Comparison of ENCODE assay signal across 10 mouse cellular contexts in the genomic region with DNA sequence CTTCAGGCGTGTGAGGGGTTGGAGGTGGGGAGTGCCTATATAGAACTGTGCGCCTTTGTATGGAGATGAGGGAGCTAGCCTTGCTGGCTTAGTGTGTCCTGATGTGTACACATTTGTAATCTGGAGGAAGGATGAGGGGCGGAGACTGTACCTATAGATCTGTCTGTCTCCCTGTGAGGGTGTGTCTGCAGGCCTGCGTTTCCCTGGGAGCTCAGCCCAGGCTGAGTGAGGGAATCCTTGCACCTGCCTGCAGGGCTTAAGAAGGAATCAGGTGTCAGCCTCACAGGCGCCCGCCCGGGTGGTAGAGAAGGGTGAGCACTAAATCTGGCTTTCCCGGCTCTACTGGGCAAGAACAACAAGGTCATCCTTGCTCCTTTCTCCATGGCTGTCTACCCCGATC. TPM values are rescaled to one million over a fixed set of nuclear protein-coding genes. Genes with fewer than 3 reads are reported as not detected.
A peak's percentile ranks its signal among the peaks of the same experiment; 100 is the strongest.
DNase-seq lines count a peak whose midpoint lies in the region; ATAC-seq and TF ChIP-seq lines count a peak whose summit lies in the region.
"Had no signal": no experiment of that assay in that cellular context is flagged by ENCODE, and none has a peak within 500 bp of the region (broad histone marks: within the 10 kb centered on the region; RNA-seq: fewer than 3 reads in every experiment).

No protein-coding gene starts in this region.

- DNase-seq in heart, adult 2 months = no peak
- DNase-seq in heart, adult 8-10 months (ENCODE audit: low spot score) = no peak
- DNase-seq in lung, postnatal 14 days = no peak
- DNase-seq in intestine, embryonic 14.5 days (ENCODE audit: low spot score) = no peak
- peak; percentile 57 for DNase-seq in yolk sac, embryonic 10.5 days (ENCODE audit: low spot score)
- no peak for DNase-seq in cerebellum, postnatal 14 days
- no peak for DNase-seq in kidney, postnatal 25 days
- DNase-seq: B cell, adult 2 months; cerebellum, adult 11 months had no signal

- 72% methylated on average over 9 of the region's 9 CpGs for WGBS in heart, adult 2 months
- WGBS in lung, embryonic 15.5 days = 49% methylated on average over 9 of the region's 9 CpGs
- WGBS in intestine, embryonic 14.5 days = 44% methylated on average over 9 of the region's 9 CpGs

- H3K27me3 ChIP-seq in heart, adult 2 months (ENCODE audit: control insufficient read depth, insufficient read depth, low read length) = no peaks in the 10 kb centered on the region
- no peaks in the 10 kb centered on the region for H3K27me3 ChIP-seq in lung, embryonic 15.5 days
- H3K27me3 ChIP-seq in intestine, embryonic 14.5 days (replicated peaks; ENCODE audit: control insufficient read depth, insufficient read depth, low read length) = no peaks in the 10 kb centered on the region

- TF ChIP-seq CTCF in heart, adult 2 months (IDR thresholded peaks at IDR 0.05) = no peak

- no peak overlapping the region for H3K4me2 ChIP-seq in lung, embryonic 15.5 days
- H3K4me2 ChIP-seq in intestine, embryonic 14.5 days (ENCODE audit: low read length) = no peak overlapping the region

- peak overlapping the region; percentile 31 for H3K4me3 ChIP-seq in heart, adult 2 months
- H3K4me3 ChIP-seq in lung, embryonic 15.5 days = no peak overlapping the region
- H3K4me3 ChIP-seq in intestine, embryonic 14.5 days (ENCODE audit: low read depth, low read length) = no peak overlapping the region

- peaks cover 13% of the 10 kb centered on the region for H3K4me1 ChIP-seq in heart, adult 2 months (ENCODE audit: control insufficient read depth, insufficient read depth, low read length)
- H3K4me1 ChIP-seq in lung, embryonic 15.5 days = peaks cover 31% of the 10 kb centered on the region
- peaks cover 7% of the 10 kb centered on the region for H3K4me1 ChIP-seq in intestine, embryonic 14.5 days (replicated peaks; ENCODE audit: control insufficient read depth, insufficient read depth, low read length)

- no peak for TF ChIP-seq EP300 in heart, adult 2 months (IDR thresholded peaks at IDR 0.05; ENCODE audit: insufficient read depth, low read depth, low read length)

- intact Hi-C loops in heart, adult 2 months (cut with DNase I) = loop anchor here (5.0 kb wide), 1 partner anchor 68 kb away; no protein-coding TSS in a partner anchor

- ATAC-seq in lung, embryonic 15.5 days (ENCODE audit: borderline replicate concordance, extremely low read depth, low FRiP score, low TSS enrichment) = no peak
- peak; percentile 57 for ATAC-seq in intestine, embryonic 14.5 days (replicated peaks; ENCODE audit: low FRiP score, low TSS enrichment, low read depth)

- H3K79me2 ChIP-seq in heart, adult 2 months (replicated peaks; ENCODE audit: control insufficient read depth, insufficient read depth, low read length) = no peaks in the 10 kb centered on the region

- peak overlapping the region; percentile 55 for H3K9ac ChIP-seq in heart, adult 2 months (ENCODE audit: low read depth, low read length)
- no peak overlapping the region; the same call in 1 of the 2 replicates for H3K9ac ChIP-seq in lung, embryonic 15.5 days
- no peak overlapping the region for H3K9ac ChIP-seq in intestine, embryonic 14.5 days (ENCODE audit: low read length)

- no peak for TF ChIP-seq POLR2A in heart, adult 2 months (IDR thresholded peaks at IDR 0.05; ENCODE audit: insufficient read depth, low read depth, low read length)

- H3K27ac ChIP-seq in heart, adult 2 months = peak overlapping the region; percentile 85
- peak overlapping the region; percentile 79 for H3K27ac ChIP-seq in lung, embryonic 15.5 days
- peak overlapping the region; percentile 70 for H3K27ac ChIP-seq in intestine, embryonic 14.5 days (ENCODE audit: low read depth)

- no peaks in the 10 kb centered on the region for H3K9me3 ChIP-seq in lung, embryonic 15.5 days
- no peaks in the 10 kb centered on the region for H3K9me3 ChIP-seq in intestine, embryonic 14.5 days (ENCODE audit: control insufficient read depth, low read length)

- H3K36me3 ChIP-seq in heart, adult 2 months (ENCODE audit: control insufficient read depth, insufficient read depth, low read length) = no peaks in the 10 kb centered on the region
- H3K36me3 ChIP-seq in lung, embryonic 15.5 days = no peaks in the 10 kb centered on the region
- H3K36me3 ChIP-seq in intestine, embryonic 14.5 days (ENCODE audit: control insufficient read depth, insufficient read depth, low read length) = peaks cover 11% of the 10 kb centered on the region

RNA-seq across cellular contexts. Expression of a gene that starts 0.8 kb away (rescaled TPM):
- total RNA-seq in heart, adult 2 months (2021) = 10 to 100 TPM; 14.4 to 15.9 TPM
- polyA plus RNA-seq in heart, adult 2 months (2012; rRNA removed) = 13.6 and 17.7 TPM in 2 replicates
- 10 to 100 TPM; 10.3 to 13.7 (median 12.1) TPM for total RNA-seq in heart, adult 8-10 months (2022)
- 8.0 and 9.3 TPM in 2 replicates for polyA plus RNA-seq in lung, embryonic 15.5 days (2015; fragmentation: Nextera tagmentation; extraction: Ambion mirVana)
- 6.6 TPM in 2 replicates for polyA plus RNA-seq in intestine, embryonic 14.5 days (2014; fragmentation: Nextera tagmentation; extraction: Ambion mirVana)

RNA-seq across cellular contexts. Expression of a gene that starts 6.5 kb away (rescaled TPM):
- 1 to 10 TPM; 7.1 to 7.3 TPM for total RNA-seq in heart, adult 2 months (2021)
- polyA plus RNA-seq in heart, adult 2 months (2012; rRNA removed) = 4.7 and 7.0 TPM in 2 replicates
- total RNA-seq in heart, adult 8-10 months (2022) = 1 to 10 TPM; 3.1 to 5.7 (median 4.7) TPM
- 0.16 and 0.70 TPM in 2 replicates for polyA plus RNA-seq in lung, embryonic 15.5 days (2015; fragmentation: Nextera tagmentation; extraction: Ambion mirVana)
- 0.05 TPM in 1 of 2 replicates, not detected in the other for polyA plus RNA-seq in intestine, embryonic 14.5 days (2014; fragmentation: Nextera tagmentation; extraction: Ambion mirVana)

RNA-seq across cellular contexts. Expression of a gene that starts 43.8 kb away (rescaled TPM):
- under 1 TPM; 0.82 to 0.86 TPM for total RNA-seq in heart, adult 2 months (2021)
- 0.25 and 0.44 TPM in 2 replicates for polyA plus RNA-seq in heart, adult 2 months (2012; rRNA removed)
- 1 to 10 TPM in 1 of 4 experiments, under 1 TPM in 3; 0.32 to 1.2 (median 0.73) TPM for total RNA-seq in heart, adult 8-10 months (2022)
- polyA plus RNA-seq in lung, embryonic 15.5 days (2015; fragmentation: Nextera tagmentation; extraction: Ambion mirVana) = 0.50 and 2.4 TPM in 2 replicates
- polyA plus RNA-seq in intestine, embryonic 14.5 days (2014; fragmentation: Nextera tagmentation; extraction: Ambion mirVana) = 0.52 and 0.87 TPM in 2 replicates

RNA-seq across cellular contexts. Expression of a gene that starts 54.4 kb away (rescaled TPM):
- 1 to 10 TPM; 7.3 to 9.4 TPM for total RNA-seq in heart, adult 2 months (2021)
- 13.1 and 14.3 TPM in 2 replicates for polyA plus RNA-seq in heart, adult 2 months (2012; rRNA removed)
- 10 to 100 TPM in 2 of 4 experiments, 1 to 10 TPM in 2; 6.6 to 11.0 (median 10.0) TPM for total RNA-seq in heart, adult 8-10 months (2022)
- 29.9 and 30.0 TPM in 2 replicates for polyA plus RNA-seq in lung, embryonic 15.5 days (2015; fragmentation: Nextera tagmentation; extraction: Ambion mirVana)
- polyA plus RNA-seq in intestine, embryonic 14.5 days (2014; fragmentation: Nextera tagmentation; extraction: Ambion mirVana) = 24.9 and 29.7 TPM in 2 replicates
